Mouse (Mus musculus) layer of hippocampus, adult 9-11 months (tissue): Measurements from ENCODE around the gene Slco2a1.
A peak's percentile ranks its signal among the peaks of the same experiment; 100 is the strongest.

Experiments used
- DNase-seq: peaks from one replicate; pipeline ENCODE4 v3.0.0; 2022

Gene Slco2a1

GRCm38 (mm10) chr9:103088661-103089060, 100.1 kb downstream of the Slco2a1 start:
- DNase-seq = no peak

GRCm38 (mm10) chr9:103090116-103090875, 101.8 kb downstream of the Slco2a1 start:
- DNase-seq = no peak

GRCm38 (mm10) chr9:103091039-103091883, 102.7 kb downstream of the Slco2a1 start:
- DNase-seq = no peak

GRCm38 (mm10) chr9:103092248-103092647, 103.7 kb downstream of the Slco2a1 start:
- DNase-seq = peak; percentile 56

GRCm38 (mm10) chr9:103093681-103094080, 105.2 kb downstream of the Slco2a1 start:
- DNase-seq = no peak

- peak; percentile 42 for DNase-seq
These were observed 119.9 kb downstream of the Slco2a1 start for GRCm38 (mm10) chr9:103108341-103108798.

- DNase-seq = no peak
These were observed 120.6 kb downstream of the Slco2a1 start for GRCm38 (mm10) chr9:103108943-103109670.

- DNase-seq = no peak
These were observed 121.4 kb downstream of the Slco2a1 start for GRCm38 (mm10) chr9:103109911-103110310.

GRCm38 (mm10) chr9:103110727-103111501, 122.4 kb downstream of the Slco2a1 start:
- no peak for DNase-seq

GRCm38 (mm10) chr9:103111621-103112470, 123.3 kb downstream of the Slco2a1 start, which contains the start of gene Rab6b:
Rab6b (plus strand) TSS chr9:103111787.
- peak; percentile 69 for DNase-seq

- peak; percentile 39 for DNase-seq
These were observed 124.2 kb downstream of the Slco2a1 start for GRCm38 (mm10) chr9:103112471-103113271.

- peak; percentile 64 for DNase-seq
These were observed 124.8 kb downstream of the Slco2a1 start for GRCm38 (mm10) chr9:103113351-103113750.

- no peak for DNase-seq
These were observed 125.8 kb downstream of the Slco2a1 start for GRCm38 (mm10) chr9:103114326-103114725.

GRCm38 (mm10) chr9:103114901-103115300, 126.4 kb downstream of the Slco2a1 start:
- no peak for DNase-seq

GRCm38 (mm10) chr9:103116941-103117340, 128.4 kb downstream of the Slco2a1 start:
- DNase-seq = no peak

- DNase-seq = no peak
These were observed 129.0 kb downstream of the Slco2a1 start for GRCm38 (mm10) chr9:103117495-103117894.

- DNase-seq = no peak
These were observed 129.4 kb downstream of the Slco2a1 start for GRCm38 (mm10) chr9:103117951-103118350.

GRCm38 (mm10) chr9:103118651-103119275, 130.3 kb downstream of the Slco2a1 start:
- DNase-seq = no peak

- DNase-seq = no peak
These were observed 131.3 kb downstream of the Slco2a1 start for GRCm38 (mm10) chr9:103119781-103120180.

- no peak for DNase-seq
These were observed 131.7 kb downstream of the Slco2a1 start for GRCm38 (mm10) chr9:103120231-103120630.
